Mouse (Mus musculus): ENCODE results near the gene Pdlim4.

- TF ChIP-seq MAFK (IDR thresholded peaks at IDR 0.05; ENCODE audit: insufficient read depth, low read depth, low read length) (no peak), HCFC1 (IDR thresholded peaks at IDR 0.05; ENCODE audit: borderline replicate concordance, insufficient read depth, low read length) (no peak)
These were observed 3.1 kb upstream of the Pdlim4 start for GRCm38 (mm10) chr11:54071726-54072445.
